Mouse (Mus musculus): Measurements from ENCODE around the gene Cntd1.

Cntd1 gene

DNA sequence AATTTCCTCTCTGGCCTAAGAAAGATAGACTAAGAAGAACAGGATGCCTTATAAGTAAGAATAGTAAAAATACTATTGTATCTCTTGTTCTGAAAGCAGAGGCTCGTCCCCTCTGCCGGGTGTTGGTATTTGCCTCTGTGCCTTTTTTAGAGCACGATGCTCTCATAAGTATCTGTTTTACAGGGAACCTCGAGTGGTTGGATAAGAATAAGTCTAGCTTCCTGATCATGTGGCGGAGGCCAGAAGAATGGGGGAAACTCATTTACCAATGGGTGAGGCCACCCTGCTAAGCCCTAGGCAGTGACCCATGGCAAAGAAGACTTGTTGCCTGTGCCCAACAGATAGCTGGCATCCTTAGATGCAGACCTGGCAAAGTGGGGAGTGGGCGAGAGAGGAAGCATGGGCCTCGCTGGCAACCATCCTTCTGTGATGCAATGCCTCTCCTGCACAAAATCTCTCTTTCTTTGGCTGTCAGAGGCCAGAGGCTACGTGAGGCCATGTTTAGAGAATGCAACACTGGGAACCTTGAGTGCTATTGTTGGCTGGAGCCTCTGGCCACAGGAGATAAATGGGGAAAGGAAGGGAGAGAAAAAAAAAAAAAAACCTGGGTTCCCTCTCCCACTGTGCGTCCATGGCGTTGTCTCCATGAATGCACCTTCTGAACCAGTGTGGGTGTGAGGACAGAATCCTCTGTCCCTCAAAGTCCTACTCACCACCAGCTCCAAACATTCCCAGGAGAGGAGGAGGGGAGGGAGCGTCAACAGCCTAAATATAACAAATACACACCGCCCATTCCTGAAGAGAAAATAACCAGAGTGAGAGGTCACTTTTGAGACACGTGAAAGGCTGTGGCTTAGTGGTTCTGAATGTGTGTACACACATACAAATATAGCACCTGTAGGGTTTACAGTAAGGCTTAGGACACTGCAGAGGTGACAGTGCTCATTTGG is 22.7 kb upstream of the Cntd1 start:
- DNase-seq = no peak

DNA sequence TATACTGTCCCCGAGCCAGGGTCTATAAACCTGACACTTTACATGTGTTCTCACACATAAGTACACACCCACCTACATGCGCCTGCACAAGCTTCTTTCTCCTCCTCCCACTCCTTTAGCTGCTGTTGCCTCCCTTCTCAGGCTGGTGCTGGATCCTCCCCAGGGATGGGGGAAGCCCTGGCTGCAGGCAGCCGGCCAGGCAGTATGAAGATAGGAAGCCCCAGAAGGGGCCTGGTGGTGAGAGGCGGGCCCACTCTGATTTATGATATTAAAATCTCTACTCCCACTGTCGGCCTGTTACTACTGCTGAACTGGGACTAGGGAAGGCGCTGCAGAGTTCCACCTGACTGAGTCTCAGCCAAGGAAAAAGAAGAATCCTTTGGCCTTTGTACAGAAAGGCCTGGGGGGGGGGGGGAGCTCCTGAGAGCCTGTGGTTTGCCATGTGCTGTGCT is 19.5 kb upstream of the Cntd1 start:
- no peak for DNase-seq

DNA sequence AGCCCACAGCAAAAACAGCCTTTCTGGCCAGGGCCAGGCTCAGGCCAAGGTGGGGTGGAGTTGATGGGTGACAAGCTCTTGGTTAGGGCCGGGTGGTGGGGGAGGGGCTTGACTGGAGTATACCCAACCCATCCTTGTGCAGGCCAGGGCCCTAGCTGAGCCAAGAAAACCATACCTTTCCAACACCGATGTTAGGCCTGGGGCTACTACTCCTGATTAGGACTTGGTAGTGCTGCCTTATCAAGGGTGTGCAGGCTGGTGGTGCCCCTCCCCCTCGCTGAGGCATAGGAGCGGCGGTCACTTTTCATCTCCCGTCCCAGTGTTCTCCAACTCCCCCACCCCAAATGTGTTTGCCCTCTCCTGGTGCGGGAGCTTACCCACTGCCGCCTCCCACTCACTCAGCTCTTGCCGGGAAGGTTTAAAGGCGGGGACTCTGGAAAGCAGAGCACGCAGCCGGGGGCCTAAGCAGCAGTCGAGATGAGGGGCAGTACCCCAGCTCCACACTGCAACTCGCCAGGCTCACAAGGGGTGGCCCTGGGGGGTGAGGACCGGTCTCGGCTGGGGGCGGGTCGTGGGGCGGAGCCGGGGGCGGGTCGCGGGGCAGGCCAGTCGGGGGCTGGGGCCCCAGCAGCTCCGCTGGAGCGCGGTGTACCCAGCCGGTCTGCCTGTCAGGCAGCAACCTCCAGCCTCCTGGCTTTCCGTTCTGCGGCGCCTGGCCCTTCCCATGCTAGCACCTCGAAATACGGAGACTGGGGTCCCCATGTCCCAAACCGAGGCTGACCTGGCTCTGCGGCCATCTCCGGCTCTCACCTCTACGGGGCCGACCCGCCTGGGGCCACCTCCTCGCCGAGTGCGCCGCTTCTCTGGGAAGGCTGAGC is 18.6 kb upstream of the Cntd1 start, which contains the start of gene Wnk4:
Gene Wnk4, plus strand, starts transcription at position 620 of the 878 bp plus-strand sequence.
- DNase-seq = peak in 1 of 2 experiments; percentile 56

DNA sequence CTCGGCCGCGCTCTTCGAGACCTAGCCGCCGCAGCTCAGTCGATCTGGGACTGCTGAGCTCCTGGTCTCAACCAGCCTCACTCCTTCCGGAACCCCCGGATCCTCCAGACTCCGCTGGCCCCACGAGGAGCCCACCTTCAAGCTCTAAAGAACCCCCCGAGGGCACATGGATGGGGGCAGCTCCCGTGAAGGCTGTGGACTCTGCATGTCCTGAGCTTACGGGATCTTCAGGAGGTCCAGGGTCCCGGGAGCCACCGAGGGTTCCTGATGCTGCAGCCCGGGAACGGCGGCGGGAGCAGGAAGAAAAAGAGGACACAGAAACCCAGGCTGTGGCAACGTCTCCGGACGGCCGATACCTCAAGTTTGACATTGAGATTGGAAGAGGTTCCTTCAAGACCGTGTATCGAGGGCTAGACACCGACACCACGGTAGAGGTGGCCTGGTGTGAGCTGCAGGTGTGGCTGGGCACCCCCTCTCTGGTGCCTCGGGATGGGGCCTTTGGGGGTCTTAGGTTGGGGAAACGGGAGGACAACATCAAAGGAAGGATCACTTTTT is 17.9 kb upstream of the Cntd1 start:
- no peak for DNase-seq

DNA sequence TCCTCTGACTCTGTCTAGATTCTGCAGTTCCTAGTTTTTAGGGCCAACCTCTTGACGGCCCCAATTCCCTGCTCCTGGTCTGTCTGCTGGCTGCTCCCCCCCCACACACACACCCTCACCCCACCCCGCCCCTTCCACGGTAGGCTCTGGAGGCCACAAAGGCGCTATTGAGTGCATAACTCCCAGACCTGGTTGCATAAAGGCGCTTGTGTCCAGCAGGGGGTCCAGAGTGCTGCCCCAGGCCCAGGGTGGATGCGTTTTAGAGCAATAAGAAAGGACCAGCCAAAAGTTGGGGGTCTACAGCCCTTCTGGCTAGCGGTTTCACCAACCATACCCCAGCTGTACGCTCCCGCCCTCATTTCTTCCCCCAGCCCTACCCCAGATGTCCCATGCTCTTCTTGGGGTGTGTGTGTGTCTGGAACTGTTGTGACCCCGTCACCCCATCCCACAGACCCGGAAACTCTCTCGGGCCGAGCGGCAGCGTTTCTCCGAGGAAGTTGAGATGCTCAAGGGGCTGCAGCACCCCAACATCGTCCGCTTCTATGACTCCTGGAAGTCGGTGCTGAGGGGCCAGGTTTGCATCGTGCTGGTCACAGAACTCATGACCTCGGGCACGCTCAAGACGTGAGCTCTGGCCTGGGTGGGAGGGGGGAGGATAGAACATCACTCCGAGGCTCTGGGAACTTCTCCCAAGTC is 16.4 kb upstream of the Cntd1 start:
- DNase-seq = no peak

DNA sequence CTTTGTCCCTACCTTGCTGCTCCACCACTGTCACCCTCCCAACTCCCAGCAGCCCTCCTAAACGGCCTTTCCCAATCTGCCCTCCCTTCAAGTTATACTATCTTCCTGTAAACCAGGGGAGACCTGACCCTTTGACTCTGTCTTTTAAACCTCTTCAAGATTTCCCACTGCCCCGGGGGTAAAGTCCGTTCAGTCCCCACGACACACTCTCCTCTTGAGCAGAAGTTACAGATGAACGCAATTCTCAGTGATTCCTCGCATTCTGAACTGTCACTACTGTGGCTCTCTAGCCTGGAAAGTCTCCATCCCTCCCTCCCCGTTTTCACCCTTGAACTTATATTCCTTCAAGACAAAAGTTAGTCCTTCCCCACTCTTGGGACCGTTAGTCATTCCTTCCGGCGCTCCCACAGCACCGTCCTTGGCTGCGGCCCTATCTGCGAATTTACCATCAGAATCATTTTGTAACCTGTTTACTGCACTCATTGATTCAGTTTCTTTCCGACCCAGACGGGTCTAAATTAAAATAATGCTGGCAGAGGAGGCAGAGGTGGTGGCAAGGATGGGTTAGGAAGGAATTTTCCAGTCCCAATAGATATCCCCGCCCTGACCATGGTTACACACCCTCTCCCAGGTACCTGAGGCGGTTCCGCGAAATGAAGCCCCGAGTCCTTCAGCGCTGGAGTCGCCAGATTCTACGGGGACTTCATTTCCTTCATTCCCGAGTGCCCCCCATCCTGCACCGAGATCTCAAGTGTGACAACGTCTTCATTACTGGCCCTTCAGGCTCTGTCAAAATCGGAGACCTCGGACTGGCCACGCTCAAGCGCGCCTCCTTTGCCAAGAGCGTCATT is 15.4 kb upstream of the Cntd1 start:
- no peak for DNase-seq

DNA sequence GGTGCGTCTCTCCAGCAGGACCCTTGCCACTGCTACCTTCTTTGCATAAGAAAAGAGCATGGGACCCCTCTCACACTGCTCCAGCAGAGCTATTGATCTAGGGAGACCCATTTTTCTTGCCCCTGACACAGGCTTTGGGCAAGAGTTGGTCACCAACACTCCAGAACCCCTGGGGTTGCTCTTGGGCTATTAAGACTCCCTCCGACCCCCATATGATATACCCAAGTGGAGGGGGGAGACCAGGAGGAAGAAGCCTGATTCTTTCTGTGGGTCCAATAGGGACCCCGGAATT is 14.9 kb upstream of the Cntd1 start:
- DNase-seq = no peak

DNA sequence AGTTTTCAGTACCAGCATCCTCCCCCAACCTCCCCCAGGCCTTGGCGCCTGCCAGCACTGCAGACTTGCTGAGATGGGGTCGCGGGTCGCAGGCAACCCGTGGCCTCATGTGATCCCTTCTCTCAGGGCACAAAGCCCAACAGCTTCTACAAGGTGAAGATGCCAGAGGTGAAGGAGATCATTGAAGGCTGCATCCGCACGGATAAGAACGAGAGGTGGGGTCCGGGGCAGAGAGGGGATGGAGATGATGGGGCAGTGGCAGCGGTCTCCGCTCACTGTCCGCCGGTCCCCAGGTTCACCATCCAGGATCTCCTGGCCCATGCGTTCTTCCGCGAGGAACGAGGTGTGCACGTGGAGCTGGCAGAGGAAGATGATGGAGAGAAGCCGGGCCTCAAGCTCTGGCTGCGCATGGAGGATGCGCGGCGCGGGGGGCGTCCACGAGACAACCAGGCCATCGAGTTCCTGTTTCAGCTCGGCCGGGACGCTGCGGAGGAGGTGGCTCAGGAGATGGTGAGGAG is 13.8 kb upstream of the Cntd1 start:
- DNase-seq = no peak

DNA sequence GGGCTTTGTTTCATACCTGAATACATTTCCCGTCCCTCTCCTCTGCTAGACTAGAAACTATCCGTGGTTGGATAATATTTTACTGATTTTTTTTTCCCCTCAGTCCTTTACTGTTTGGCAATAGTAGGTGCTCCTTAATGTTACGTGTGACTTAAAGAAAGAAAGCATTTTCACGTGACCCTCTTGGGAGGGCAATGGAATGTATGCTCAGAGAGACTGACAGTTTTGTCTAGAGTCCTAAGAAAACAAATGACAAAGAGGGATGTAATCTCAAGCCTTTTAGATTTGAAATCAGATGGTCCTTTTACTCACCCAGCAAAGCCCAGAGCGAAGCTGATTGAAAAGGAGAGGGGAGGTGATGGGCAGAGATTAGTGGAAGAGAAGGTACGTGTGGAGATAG is 12.9 kb upstream of the Cntd1 start:
- DNase-seq = no peak

DNA sequence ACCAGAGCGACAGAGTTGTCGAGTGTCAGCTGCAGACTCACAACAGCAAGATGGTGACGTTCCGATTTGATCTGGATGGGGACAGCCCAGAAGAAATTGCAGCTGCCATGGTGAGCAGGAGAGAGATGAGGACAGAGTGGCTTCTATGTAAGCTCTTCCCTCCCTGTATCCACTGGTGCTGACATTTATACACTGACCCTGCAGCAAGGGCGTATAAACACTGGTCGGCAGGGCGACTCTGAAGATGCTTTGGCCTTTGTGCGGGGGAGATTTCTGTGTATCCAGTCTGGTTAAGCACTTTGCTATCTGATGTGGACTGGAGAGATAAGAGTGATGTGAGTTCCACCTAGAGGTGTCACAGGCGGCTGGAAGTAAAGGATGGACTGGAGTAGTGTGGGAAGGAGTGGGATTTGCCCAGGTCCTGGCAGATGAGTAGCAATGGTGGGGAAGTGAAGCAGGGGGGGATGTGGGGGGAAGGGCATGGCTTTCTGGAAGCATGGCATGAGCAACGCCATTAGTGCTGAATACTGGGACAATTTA is 9.2 kb upstream of the Cntd1 start:
- no peak for DNase-seq

DNA sequence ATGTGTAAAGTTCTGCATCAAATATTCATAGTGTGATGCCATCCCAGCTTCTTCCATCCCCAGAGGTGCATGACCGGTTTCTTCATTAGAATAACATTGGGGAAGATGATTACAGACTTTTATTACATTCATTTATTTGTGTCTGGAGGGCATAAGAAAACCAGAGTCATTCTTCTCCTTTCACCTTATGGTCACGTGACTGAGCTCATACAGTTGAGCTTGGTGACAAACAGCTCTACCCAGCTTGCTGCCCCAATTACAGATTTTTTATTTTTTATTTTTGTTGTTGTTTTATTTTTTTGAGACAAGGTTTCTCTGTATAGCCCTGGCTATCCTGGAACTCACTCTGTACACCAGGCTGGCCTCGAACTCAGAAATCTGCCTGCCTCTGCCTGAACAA is 6.4 kb upstream of the Cntd1 start:
- no peak for DNase-seq

DNA sequence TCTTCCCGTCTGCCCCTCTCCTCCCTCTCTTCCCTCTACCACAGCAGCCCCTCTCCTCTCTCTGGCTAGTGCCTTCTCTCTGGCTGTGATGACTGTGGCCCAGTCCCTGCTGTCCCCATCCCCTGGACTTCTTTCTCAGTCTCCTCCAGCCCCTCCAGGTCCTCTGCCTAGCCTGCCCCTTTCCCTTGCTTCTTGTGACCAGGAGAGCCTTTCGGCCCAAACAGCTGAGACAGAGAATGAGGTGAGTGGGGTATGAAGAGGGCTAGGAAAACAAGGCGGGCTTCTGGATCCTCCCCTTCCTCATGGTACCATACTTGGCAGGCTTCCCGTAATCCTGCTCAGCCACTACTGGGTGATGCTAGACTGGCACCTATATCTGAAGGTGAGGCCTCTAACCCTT is 3.5 kb upstream of the Cntd1 start:
- DNase-seq = no peak

DNA sequence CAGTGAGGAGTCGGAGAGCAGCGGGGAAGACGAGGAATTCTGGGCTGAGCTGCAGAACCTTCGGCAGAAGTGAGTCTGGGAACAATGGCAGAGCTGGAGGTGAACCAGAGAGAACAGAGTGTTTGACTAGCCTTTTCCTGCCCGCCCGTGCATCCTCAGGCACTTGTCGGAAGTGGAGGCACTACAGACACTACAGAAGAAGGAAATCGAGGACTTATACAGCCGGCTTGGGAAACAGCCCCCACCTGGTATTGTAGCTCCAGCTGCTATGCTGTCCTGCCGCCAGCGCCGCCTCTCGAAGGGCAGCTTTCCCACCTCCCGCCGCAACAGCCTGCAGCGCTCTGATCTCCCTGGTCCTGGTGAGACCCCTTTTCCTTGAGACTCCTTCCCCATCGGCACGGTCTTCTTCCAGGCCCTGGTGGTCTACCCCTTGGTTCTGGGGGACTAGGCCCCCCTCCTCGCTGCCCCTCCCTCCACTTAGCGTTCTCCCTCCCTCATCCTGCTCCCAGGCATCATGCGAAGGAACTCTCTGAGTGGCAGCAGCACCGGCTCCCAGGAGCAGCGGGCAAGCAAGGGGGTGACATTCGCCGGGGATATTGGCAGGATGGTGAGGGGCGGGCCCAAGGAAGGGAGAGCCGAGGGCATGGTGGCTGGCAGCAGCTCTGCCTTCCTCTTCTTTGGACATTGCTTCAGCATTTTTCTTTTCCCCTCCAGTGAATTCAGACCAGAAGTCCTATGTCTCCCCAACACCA is 2.3 kb upstream of the Cntd1 start:
- DNase-seq = no peak

DNA sequence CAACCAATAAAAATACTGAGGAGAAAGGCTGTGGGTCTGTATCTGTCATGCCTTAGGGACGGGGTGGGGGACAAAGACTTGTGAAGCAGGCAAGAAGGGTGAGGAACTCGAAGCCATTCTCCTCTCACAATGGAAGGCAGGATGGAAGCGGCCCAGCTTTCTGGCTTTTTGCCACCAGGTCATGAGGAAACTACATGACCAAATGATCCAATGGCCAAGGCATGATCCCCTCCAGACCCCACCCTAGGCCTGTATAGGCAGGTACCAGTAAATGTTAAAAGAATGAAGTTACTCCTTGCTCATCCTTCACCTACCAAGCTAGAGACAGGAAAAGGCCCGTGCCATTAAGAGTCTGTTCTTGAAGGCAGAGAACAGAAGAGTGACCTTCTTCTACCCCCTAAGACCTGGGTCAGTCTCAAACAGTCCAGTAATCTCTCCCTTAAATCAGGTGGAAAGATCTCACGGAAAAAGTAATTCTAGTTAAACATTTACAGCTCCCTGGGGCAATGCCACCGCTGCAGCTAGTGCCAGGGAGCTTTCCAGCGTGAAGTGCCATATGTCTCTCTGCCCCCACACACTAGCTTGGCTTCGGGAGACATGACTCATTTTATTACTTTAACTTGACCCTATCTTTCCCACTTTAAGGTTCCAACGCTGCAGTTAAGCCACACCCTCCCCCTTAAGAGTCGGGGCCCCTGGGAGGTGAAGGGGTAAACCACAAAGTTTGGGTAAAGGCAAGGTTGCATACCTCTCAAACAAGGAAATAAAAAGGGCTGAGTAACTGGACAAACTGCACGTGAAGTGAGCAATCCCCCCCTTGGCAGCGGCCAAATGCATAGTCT is 1.2 kb upstream of the Cntd1 start:
- peak; percentile 69 to 78 for DNase-seq

DNA sequence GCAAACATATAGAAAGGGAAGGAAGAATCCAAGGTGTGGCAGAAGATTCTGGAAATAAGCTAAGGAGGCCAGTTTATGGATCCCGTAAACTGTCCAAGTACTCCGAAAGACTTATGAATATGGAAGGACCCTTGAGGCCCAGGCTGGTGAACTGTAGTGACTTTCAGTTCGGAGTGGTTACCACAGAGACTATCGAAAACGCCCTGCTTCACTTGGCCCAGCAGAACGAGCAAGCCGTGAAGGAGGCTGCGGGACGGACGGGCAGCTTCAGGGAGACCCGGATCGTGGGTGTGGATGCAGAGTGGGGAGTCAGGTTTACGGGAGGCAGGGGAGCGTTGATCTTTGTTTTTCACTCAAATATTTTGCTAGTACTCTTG is 369 bp downstream of the Cntd1 start:
- DNase-seq = peak in 1 of 2 experiments; percentile 20

DNA sequence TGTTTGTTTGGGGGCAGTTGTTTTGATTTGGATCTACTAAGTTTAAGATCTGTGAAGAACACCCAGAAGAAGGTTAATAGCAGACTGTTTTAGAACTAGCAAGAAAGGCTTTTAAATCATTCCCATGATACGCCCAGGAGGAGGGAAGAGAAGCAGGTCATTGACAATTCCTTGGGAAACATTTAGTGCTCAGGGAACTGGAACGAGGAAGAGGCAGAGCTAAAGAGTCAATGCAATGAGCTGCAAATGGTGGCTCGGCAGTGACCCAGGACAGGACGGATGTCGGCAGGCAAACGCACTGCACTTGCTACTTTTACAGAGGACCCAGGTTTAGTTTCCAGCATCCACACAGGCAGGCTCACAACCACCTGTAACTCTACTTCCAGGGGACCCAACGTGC is 2.0 kb downstream of the Cntd1 start:
- DNase-seq = no peak

DNA sequence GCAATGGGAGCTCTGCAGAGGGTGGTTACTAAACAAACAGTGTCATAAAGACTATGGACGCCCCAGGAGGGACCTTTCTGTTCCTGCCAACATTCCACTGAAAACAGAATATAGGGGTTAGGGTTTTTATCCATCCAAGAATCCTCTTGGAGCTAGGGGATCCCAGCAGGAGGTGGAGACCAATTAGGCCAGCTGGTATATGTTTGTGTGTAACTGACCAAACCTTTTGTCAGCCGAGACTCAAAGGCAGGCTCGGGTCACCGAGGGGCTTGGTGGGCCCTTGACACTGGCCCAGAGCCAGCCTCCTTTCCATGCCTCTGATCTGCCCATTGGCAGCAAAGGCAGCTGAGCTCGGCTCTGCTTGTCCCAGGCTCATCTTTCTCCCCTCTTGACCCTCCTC is 4.1 kb downstream of the Cntd1 start:
- no peak for DNase-seq

DNA sequence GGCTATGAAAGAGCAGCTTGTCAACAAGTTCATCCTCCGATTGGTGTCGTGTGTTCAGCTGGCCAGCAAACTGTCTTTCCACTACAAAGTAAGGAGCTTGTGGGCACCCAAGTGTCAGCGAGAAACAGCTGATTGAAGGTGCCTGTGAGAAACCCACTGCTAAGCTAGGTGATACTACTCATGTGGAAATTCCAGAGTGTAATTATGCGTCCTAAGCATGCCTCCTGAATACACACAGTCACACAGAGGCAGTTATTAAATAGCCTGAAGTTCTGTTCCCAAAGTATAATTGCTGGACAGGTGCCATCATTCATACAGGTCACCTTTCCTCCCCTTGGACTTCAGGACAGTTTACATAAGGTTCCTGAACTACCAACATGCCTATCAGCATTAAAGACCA is 5.0 kb downstream of the Cntd1 start:
- no peak for DNase-seq

DNA sequence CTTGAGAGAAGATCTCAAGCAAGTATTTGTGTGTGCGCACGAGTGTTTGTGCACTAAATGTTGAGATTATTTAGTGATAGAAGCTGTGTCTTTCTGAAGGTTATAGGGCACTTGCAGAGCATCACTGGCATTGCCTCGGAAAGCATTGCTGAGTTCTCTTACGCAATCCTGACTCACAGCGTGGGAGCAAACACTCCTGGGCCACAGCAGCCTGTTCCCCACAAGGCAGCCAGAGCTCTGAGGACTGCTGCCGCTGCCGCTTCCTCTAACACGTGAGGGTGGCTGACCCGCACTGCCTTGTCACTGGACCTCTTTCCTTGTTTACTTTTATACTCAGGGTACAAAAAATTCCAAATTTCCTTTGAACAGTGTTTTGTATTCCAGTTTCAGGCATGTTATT is 8.5 kb downstream of the Cntd1 start:
- DNase-seq = peak; percentile 78 to 82

DNA sequence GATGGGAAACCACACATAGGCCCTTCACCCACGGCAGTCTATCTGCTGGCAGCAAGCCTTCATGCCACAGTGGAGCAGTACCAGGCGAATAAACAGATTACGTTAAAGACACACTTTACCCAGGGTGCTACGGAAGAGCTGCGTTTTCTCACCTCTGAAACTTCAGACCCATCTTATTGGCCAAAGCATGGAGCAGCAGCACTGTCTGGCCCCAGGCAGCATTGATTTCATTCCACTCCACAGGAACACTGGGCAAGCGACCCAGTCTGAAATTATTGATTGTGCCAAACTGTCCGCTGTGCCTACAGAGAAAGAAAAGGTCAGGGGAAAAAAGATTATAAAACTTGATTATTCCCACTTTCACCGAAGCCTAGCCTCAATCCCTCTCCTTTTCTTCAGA is 12.4 kb downstream of the Cntd1 start:
- DNase-seq = no peak

Measured in lung, adult 18-20 months (tissue).